Mouse (Mus musculus): Measurements from ENCODE around the gene Olfr127.

- no peak for TF ChIP-seq HCFC1 (IDR thresholded peaks at IDR 0.05; ENCODE audit: low read depth, low read length)
- no peak for TF ChIP-seq POLR2A (IDR thresholded peaks at IDR 0.05; ENCODE audit: control insufficient read depth in 1 of 2, insufficient read depth in 1 of 2, low read depth in 1 of 2, low read length in 2 of 2, poor library complexity in 1 of 2)
- TF ChIP-seq CTCF (IDR thresholded peaks at IDR 0.05 in 2 of 3, conservative IDR thresholded peaks at IDR 0.05 in 1 of 3; ENCODE audit: control insufficient read depth in 1 of 3, insufficient read depth in 1 of 3, low read depth in 2 of 3, low read length in 3 of 3, poor library complexity in 1 of 3, severe bottlenecking in 1 of 3): no peak
- no peak for TF ChIP-seq MAFK (IDR thresholded peaks at IDR 0.05; ENCODE audit: borderline replicate concordance, low read depth, low read length)
These were observed at the start of gene Olfr127 for GRCm38 (mm10) chr17:37900137-37900536.

Measured in MEL (cell line).